Mouse (Mus musculus) forebrain, embryonic 11.5 days (tissue): ENCODE measurements around the gene Dhx40. TPM values are rescaled to one million over a fixed set of nuclear protein-coding genes. Genes with fewer than 3 reads are reported as not detected.

Experiments used
- ATAC-seq: fragments of 200-750 bp; cut with Nextera tagmentation; replicated peaks from 2 replicates; pipeline ENCODE4 v1.8.0; 2017; ENCODE audit warnings: moderate TSS enrichment; ENCODE audit not compliant: low FRiP score
- DNase-seq: peaks from one replicate; pipeline ENCODE4 v3.0.0-alpha.2; 2017; ENCODE audit warnings: low spot score
- H3K27ac ChIP-seq: fragments of 300-500 bp; sonication (generic); 2 replicates; pipeline ENCODE4 v1.5.1; 2014; ENCODE audit warnings: low read depth, low read length
- H3K27me3 ChIP-seq: fragments of 300-500 bp; sonication (generic); 2 replicates; pipeline ENCODE4 v1.6.1; 2014; ENCODE audit warnings: mild to moderate bottlenecking, low read length, mixed read lengths; ENCODE audit not compliant: control insufficient read depth, insufficient read depth
- H3K36me3 ChIP-seq: fragments of 300-500 bp; sonication (generic); 2 replicates; pipeline ENCODE4 v1.6.1; 2014; ENCODE audit warnings: mild to moderate bottlenecking, low read length, moderate library complexity, mixed read lengths; ENCODE audit not compliant: control insufficient read depth, insufficient read depth
- H3K4me1 ChIP-seq: fragments of 300-500 bp; sonication (generic); replicated peaks from 2 replicates; pipeline ENCODE4 v1.6.1; 2014; ENCODE audit warnings: low read length, mixed read lengths; ENCODE audit not compliant: control insufficient read depth, insufficient read depth
- H3K4me2 ChIP-seq: fragments of 300-500 bp; sonication (generic); 2 replicates; pipeline ENCODE4 v1.6.1; 2014; ENCODE audit warnings: low read depth, mild to moderate bottlenecking, low read length, moderate library complexity, mixed read lengths; ENCODE audit not compliant: severe bottlenecking
- H3K4me3 ChIP-seq: fragments of 300-500 bp; sonication (generic); 2 replicates; pipeline ENCODE4 v1.5.1; 2014; ENCODE audit warnings: low read depth, low read length
- H3K9ac ChIP-seq: fragments of 300-500 bp; sonication (generic); 2 replicates; pipeline ENCODE4 v1.6.1; 2014; ENCODE audit warnings: low read length
- H3K9me3 ChIP-seq: fragments of 300-500 bp; sonication (generic); 2 replicates; pipeline ENCODE4 v1.6.1; 2016; ENCODE audit warnings: low read length, mixed read lengths; ENCODE audit not compliant: control insufficient read depth
- WGBS: fragments of 180-500 bp; shearing (Covaris S2); extraction: QIAGEN DNeasy Blood & Tissue Kit; methylation state at CpG from one replicate; pipeline ENCODE4 v1.1.7; 2014; 5-methylcytosine and 5-hydroxymethylcytosine counted together
- polyA plus RNA-seq: library from polyadenylated mRNA; unstranded; fragments of >200 nt; fragmentation: Nextera tagmentation; extraction: Ambion mirVana; gene quantifications from 2 replicates; pipeline ENCODE4 v1.2.1, GENCODE M21; 2014

Dhx40 gene
- polyA plus RNA-seq, 1 experiment from 2014 or later: 54.1 TPM

- Histone ChIP-seq H3K9ac (no peak overlapping the region), H3K4me2 (no peak overlapping the region), H3K4me1 (no peaks in the 10 kb centered on the region), H3K4me3 (no peak overlapping the region), H3K9me3 (no peaks in the 10 kb centered on the region), H3K27me3 (no peaks in the 10 kb centered on the region), H3K27ac (no peak overlapping the region), H3K36me3 (no peaks in the 10 kb centered on the region)
- WGBS: 89% methylated on average over 8 of the region's 8 CpGs
- DNase-seq (no peak), ATAC-seq (no peak)
Observed at GRCm38 (mm10) chr11:86737301-86738000, 70.1 kb downstream of the Dhx40 start.

DNA sequence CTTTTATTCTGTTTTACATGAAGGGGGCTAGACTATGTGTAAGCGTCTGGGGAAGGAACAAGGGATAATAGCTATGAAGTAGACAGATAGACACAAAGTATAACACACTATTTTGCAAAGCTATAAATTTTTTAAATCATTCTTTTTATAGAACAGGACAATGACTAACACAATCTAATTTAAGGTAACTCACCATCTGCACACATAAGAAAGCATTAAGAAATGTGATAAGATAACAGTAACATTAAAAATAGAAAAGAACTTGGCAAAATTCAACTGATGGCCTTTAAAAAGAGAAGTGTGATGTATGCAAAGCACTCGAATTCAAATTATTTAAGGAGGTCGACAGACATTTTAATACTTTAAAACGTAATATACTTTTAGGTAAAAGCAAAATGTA, 72.6 kb downstream of the Dhx40 start:
- Histone ChIP-seq H3K9me3 (no peaks in the 10 kb centered on the region), H3K9ac (no peak overlapping the region), H3K27me3 (no peaks in the 10 kb centered on the region), H3K36me3 (no peaks in the 10 kb centered on the region; the same call in 1 of the 2 replicates), H3K27ac (no peak overlapping the region), H3K4me2 (no peak overlapping the region), H3K4me1 (no peaks in the 10 kb centered on the region), H3K4me3 (no peak overlapping the region)
- 92% methylated on average over 4 of the region's 4 CpGs for WGBS
- ATAC-seq (no peak), DNase-seq (no peak)

- Histone ChIP-seq H3K27ac (no peak overlapping the region), H3K4me2 (no peak overlapping the region), H3K27me3 (no peaks in the 10 kb centered on the region), H3K36me3 (no peaks in the 10 kb centered on the region; the same call in 1 of the 2 replicates), H3K9me3 (no peaks in the 10 kb centered on the region), H3K9ac (no peak overlapping the region), H3K4me3 (no peak overlapping the region), H3K4me1 (no peaks in the 10 kb centered on the region)
- DNase-seq (no peak), ATAC-seq (no peak)
- 80% methylated on average over 10 of the region's 10 CpGs for WGBS
Observed at GRCm38 (mm10) chr11:86734241-86734939, 73.2 kb downstream of the Dhx40 start.

GRCm38 (mm10) chr11:86731443-86731842, 76.1 kb downstream of the Dhx40 start:
- ATAC-seq (no peak), DNase-seq (no peak)
- Histone ChIP-seq H3K4me3 (no peak overlapping the region), H3K27me3 (no peaks in the 10 kb centered on the region), H3K9me3 (no peaks in the 10 kb centered on the region), H3K9ac (no peak overlapping the region), H3K4me1 (no peaks in the 10 kb centered on the region), H3K36me3 (no peaks in the 10 kb centered on the region; the same call in 1 of the 2 replicates), H3K4me2 (no peak overlapping the region), H3K27ac (no peak overlapping the region)
- WGBS: 88% methylated on average over 2 of the region's 2 CpGs

DNA sequence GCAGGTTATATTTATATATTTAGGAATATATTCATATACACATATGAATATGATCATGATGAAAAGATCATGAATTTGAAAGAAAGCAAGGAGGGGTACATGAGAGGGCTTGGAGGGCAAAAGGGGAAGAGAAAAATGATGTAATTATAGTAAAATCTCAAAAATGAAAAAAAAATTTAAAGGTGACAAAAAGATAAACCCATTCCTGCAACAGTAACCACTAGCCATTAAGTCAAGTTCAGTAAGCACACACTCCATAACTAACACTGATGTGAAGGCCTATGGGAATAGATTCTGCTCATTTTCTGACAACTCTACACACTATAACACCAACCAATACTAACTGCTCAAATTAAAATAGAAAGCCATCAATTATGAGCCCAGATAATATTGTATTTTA, 81.9 kb downstream of the Dhx40 start:
- no peaks in the 10 kb centered on the region for H3K27me3 ChIP-seq
- no peak overlapping the region for H3K27ac ChIP-seq
- ATAC-seq (no peak), DNase-seq (no peak)
- no peak overlapping the region for H3K9ac ChIP-seq
- H3K36me3 ChIP-seq: no peaks in the 10 kb centered on the region; the same call in 1 of the 2 replicates
- H3K4me1 ChIP-seq: no peaks in the 10 kb centered on the region
- no peak overlapping the region for H3K4me2 ChIP-seq
- H3K4me3 ChIP-seq: no peak overlapping the region
- H3K9me3 ChIP-seq: no peaks in the 10 kb centered on the region

DNA sequence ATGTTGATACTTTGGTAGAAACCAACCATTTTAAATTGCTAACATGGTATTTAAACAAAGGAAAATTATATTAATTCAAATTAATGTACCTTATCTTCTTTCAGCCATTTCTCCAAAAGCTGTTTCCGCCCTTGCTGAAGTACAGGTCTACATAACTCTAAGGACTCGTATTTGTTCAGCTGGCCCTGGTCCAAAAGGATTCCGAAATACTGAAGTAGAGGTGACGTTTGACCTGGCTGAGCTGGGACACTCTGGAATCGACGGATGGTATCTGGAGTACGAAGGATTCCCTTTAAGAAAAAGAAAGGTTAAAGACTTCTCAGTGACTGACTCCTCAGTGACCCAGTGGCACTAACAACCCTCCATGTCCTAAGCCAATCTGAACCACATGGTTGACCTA, 82.6 kb downstream of the Dhx40 start:
- H3K4me2 ChIP-seq: no peak overlapping the region
- H3K4me1 ChIP-seq: no peaks in the 10 kb centered on the region
- H3K27ac ChIP-seq: no peak overlapping the region
- WGBS: 94% methylated on average over 7 of the region's 7 CpGs
- ATAC-seq (no peak), DNase-seq (no peak)
- H3K27me3 ChIP-seq: no peaks in the 10 kb centered on the region
- H3K9ac ChIP-seq: no peak overlapping the region
- H3K4me3 ChIP-seq: no peak overlapping the region
- H3K9me3 ChIP-seq: no peaks in the 10 kb centered on the region
- H3K36me3 ChIP-seq: peaks cover 4% of the 10 kb centered on the region; the same call in 1 of the 2 replicates

DNA sequence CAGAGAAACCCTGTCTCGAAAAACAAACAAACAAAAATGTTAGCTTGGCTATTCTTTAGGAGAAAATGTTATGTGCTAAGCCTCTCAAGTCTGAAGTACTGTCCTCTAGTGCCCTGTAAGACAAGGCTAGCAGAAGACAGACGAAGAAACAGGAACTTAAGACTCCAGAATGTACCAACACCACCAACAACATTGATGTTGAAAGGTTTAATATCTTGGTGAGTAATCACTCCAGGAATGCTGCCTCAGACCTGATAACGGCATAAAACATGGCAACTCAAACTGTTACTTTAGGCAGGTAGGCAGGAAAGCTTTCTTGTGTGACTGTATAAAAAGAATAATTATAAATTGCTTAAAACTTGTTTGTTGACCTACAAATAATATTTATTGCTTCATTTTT, 83.5 kb downstream of the Dhx40 start:
- H3K27me3 ChIP-seq: no peaks in the 10 kb centered on the region
- H3K9me3 ChIP-seq: no peaks in the 10 kb centered on the region
- no peak overlapping the region for H3K4me2 ChIP-seq
- H3K27ac ChIP-seq: no peak overlapping the region
- H3K36me3 ChIP-seq: peaks cover 6% of the 10 kb centered on the region; the same call in 1 of the 2 replicates
- no peak overlapping the region for H3K4me3 ChIP-seq
- 91% methylated on average over 3 of the region's 3 CpGs for WGBS
- no peaks in the 10 kb centered on the region for H3K4me1 ChIP-seq
- ATAC-seq (no peak), DNase-seq (no peak)
- no peak overlapping the region for H3K9ac ChIP-seq

GRCm38 (mm10) chr11:86719390-86719789, 88.2 kb downstream of the Dhx40 start:
- no peak overlapping the region for H3K4me2 ChIP-seq
- peaks cover 6% of the 10 kb centered on the region; the same call in 1 of the 2 replicates for H3K36me3 ChIP-seq
- no peak overlapping the region for H3K27ac ChIP-seq
- H3K4me1 ChIP-seq: no peaks in the 10 kb centered on the region
- H3K9me3 ChIP-seq: no peaks in the 10 kb centered on the region
- no peaks in the 10 kb centered on the region for H3K27me3 ChIP-seq
- no peak overlapping the region for H3K4me3 ChIP-seq
- WGBS: 95% methylated on average over 8 of the region's 8 CpGs
- H3K9ac ChIP-seq: no peak overlapping the region
- DNase-seq (no peak), ATAC-seq (no peak)
